Comparison of ENCODE assay signal across 9 mouse cellular contexts in genomic region chr9:66088411-66088810, GRCm38 (mm10). TPM values are rescaled to one million over a fixed set of nuclear protein-coding genes. Genes with fewer than 3 reads are reported as not detected.
DNase-seq lines count a peak whose midpoint lies in the region; ATAC-seq and TF ChIP-seq lines count a peak whose summit lies in the region.
"Had no signal": no experiment of that assay in that cellular context is flagged by ENCODE, and none has a peak within 500 bp of the region (broad histone marks: within the 10 kb centered on the region; RNA-seq: fewer than 3 reads in every experiment).

No protein-coding gene starts in this region.

- 0 out of 2 replicates have a peak, but pooled peaks cover 2% of the 10 kb centered on the region for H3K4me1 ChIP-seq in hindbrain, embryonic 11.5 days (replicated peaks; ENCODE audit: control insufficient read depth, insufficient read depth, low read length)
- H3K4me1 ChIP-seq in hindbrain, embryonic 13.5 days (replicated peaks), result no peaks in the 10 kb centered on the region
- no peaks in the 10 kb centered on the region for H3K4me1 ChIP-seq in ES-Bruce4 (ENCODE audit: control insufficient read depth, insufficient read depth, low read length)
- H3K4me1 ChIP-seq in limb, embryonic 11.5 days (ENCODE audit: control insufficient read depth, insufficient read depth, low read length), result peaks cover 2% of the 10 kb centered on the region
- H3K4me1 ChIP-seq in neural tube, embryonic 11.5 days (ENCODE audit: control insufficient read depth, insufficient read depth, low read length), result no peaks in the 10 kb centered on the region
- H3K4me1 ChIP-seq: neural tube, embryonic 12.5 days had no signal

- no peak for ATAC-seq in hindbrain, embryonic 11.5 days (ENCODE audit: low FRiP score)
- ATAC-seq in hindbrain, embryonic 13.5 days (ENCODE audit: low FRiP score), result no peak
- no peak for ATAC-seq in limb, embryonic 11.5 days (ENCODE audit: insufficient number of reproducible peaks, low FRiP score, low TSS enrichment, low read depth)
- ATAC-seq in neural tube, embryonic 11.5 days (ENCODE audit: insufficient read depth, low FRiP score, low TSS enrichment), result no peak
- ATAC-seq in activated CD4-positive, CD25-positive, alpha-beta regulatory T cell, adult 4 months, result no peak

- peaks cover 7% of the 10 kb centered on the region; the same call in 1 of the 2 replicates for H3K36me3 ChIP-seq in hindbrain, embryonic 11.5 days (ENCODE audit: control insufficient read depth, insufficient read depth, low read length)
- peaks cover 73% of the 10 kb centered on the region for H3K36me3 ChIP-seq in hindbrain, embryonic 13.5 days
- H3K36me3 ChIP-seq in ES-Bruce4 (ENCODE audit: control insufficient read depth, insufficient read depth, low read length, poor library complexity, severe bottlenecking), result no peaks in the 10 kb centered on the region
- H3K36me3 ChIP-seq in limb, embryonic 11.5 days (ENCODE audit: control insufficient read depth, insufficient read depth, low read length), result peaks cover 17% of the 10 kb centered on the region
- peaks cover 24% of the 10 kb centered on the region for H3K36me3 ChIP-seq in neural tube, embryonic 11.5 days (ENCODE audit: control insufficient read depth, insufficient read depth, low read length)

- no peaks in the 10 kb centered on the region for H3K27me3 ChIP-seq in hindbrain, embryonic 11.5 days (ENCODE audit: control insufficient read depth, insufficient read depth, low read length)
- no peaks in the 10 kb centered on the region for H3K27me3 ChIP-seq in hindbrain, embryonic 13.5 days
- no peaks in the 10 kb centered on the region for H3K27me3 ChIP-seq in ES-Bruce4 (ENCODE audit: control insufficient read depth, insufficient read depth, low read length, poor library complexity, severe bottlenecking)
- H3K27me3 ChIP-seq in limb, embryonic 11.5 days (ENCODE audit: control insufficient read depth, insufficient read depth, low read length), result no peaks in the 10 kb centered on the region
- no peaks in the 10 kb centered on the region for H3K27me3 ChIP-seq in neural tube, embryonic 11.5 days (ENCODE audit: control insufficient read depth, insufficient read depth, low read length)
- H3K27me3 ChIP-seq: neural tube, embryonic 12.5 days had no signal

- H3K9ac ChIP-seq in hindbrain, embryonic 11.5 days (ENCODE audit: low read depth, low read length), result no peak overlapping the region
- no peak overlapping the region for H3K9ac ChIP-seq in hindbrain, embryonic 13.5 days
- H3K9ac ChIP-seq in ES-Bruce4 (ENCODE audit: low read depth, poor library complexity, severe bottlenecking), result no peak overlapping the region
- H3K9ac ChIP-seq in limb, embryonic 11.5 days (ENCODE audit: low read length), result no peak overlapping the region
- H3K9ac ChIP-seq in neural tube, embryonic 11.5 days (ENCODE audit: low read length), result no peak overlapping the region
- H3K9ac ChIP-seq: neural tube, embryonic 12.5 days had no signal

- H3K27ac ChIP-seq in hindbrain, embryonic 11.5 days (ENCODE audit: low read depth, low read length), result no peak overlapping the region
- H3K27ac ChIP-seq in hindbrain, embryonic 13.5 days, result no peak overlapping the region
- H3K27ac ChIP-seq in ES-Bruce4 (ENCODE audit: insufficient read depth, low read length), result no peak overlapping the region
- H3K27ac ChIP-seq in limb, embryonic 11.5 days (replicated peaks; ENCODE audit: low read depth, low read length), result no peak overlapping the region
- no peak overlapping the region for H3K27ac ChIP-seq in neural tube, embryonic 11.5 days (ENCODE audit: low read depth, low read length)
- H3K27ac ChIP-seq: neural tube, embryonic 12.5 days had no signal

- no peaks in the 10 kb centered on the region for H3K9me3 ChIP-seq in hindbrain, embryonic 11.5 days (ENCODE audit: control insufficient read depth, low read length)
- H3K9me3 ChIP-seq in hindbrain, embryonic 13.5 days, result no peaks in the 10 kb centered on the region
- H3K9me3 ChIP-seq in ES-Bruce4 (replicated peaks; ENCODE audit: control insufficient read depth, insufficient read depth, low read length, poor library complexity, severe bottlenecking), result no peaks in the 10 kb centered on the region
- H3K9me3 ChIP-seq in limb, embryonic 11.5 days (ENCODE audit: control insufficient read depth, low read length), result no peaks in the 10 kb centered on the region
- H3K9me3 ChIP-seq in neural tube, embryonic 11.5 days (ENCODE audit: control insufficient read depth, low read length), result no peaks in the 10 kb centered on the region
- H3K9me3 ChIP-seq: neural tube, embryonic 12.5 days had no signal

- no peak overlapping the region for H3K4me3 ChIP-seq in hindbrain, embryonic 11.5 days (ENCODE audit: low read depth, low read length)
- H3K4me3 ChIP-seq in hindbrain, embryonic 13.5 days, result no peak overlapping the region
- no peak overlapping the region for H3K4me3 ChIP-seq in ES-Bruce4 (ENCODE audit: low read depth, low read length)
- no peak overlapping the region for H3K4me3 ChIP-seq in limb, embryonic 11.5 days (ENCODE audit: low read depth, low read length)
- no peak overlapping the region for H3K4me3 ChIP-seq in neural tube, embryonic 11.5 days (ENCODE audit: low read depth, low read length)
- H3K4me3 ChIP-seq: neural tube, embryonic 12.5 days had no signal

- no peak overlapping the region for H3K4me2 ChIP-seq in hindbrain, embryonic 11.5 days (replicated peaks; ENCODE audit: low read depth, low read length)
- H3K4me2 ChIP-seq in hindbrain, embryonic 13.5 days, result no peak overlapping the region
- no peak overlapping the region for H3K4me2 ChIP-seq in limb, embryonic 11.5 days (ENCODE audit: low read depth, severe bottlenecking)
- no peak overlapping the region for H3K4me2 ChIP-seq in neural tube, embryonic 11.5 days (ENCODE audit: low read depth)
- H3K4me2 ChIP-seq: neural tube, embryonic 12.5 days had no signal

- DNase-seq in hindbrain, embryonic 11.5 days (ENCODE audit: low spot score), result peak; percentile 61
- DNase-seq in adrenal gland, postnatal 25 days, result peak; percentile 62
- peak; percentile 62 for DNase-seq in gastrocnemius, postnatal 10 days
- peak; percentile 59 for DNase-seq in limb, embryonic 11.5 days (ENCODE audit: low spot score)
- peak; percentile 44 for DNase-seq in neural tube, embryonic 11.5 days (ENCODE audit: low spot score)

- TF ChIP-seq CTCF in ES-Bruce4 (IDR thresholded peaks at IDR 0.05; ENCODE audit: low read depth, low read length), result peak; percentile 89

- TF ChIP-seq EP300 in ES-Bruce4 (IDR thresholded peaks at IDR 0.05; ENCODE audit: insufficient read depth, low read depth, low read length), result no peak

- WGBS in hindbrain, embryonic 11.5 days, result 31% methylated on average over 4 of the region's 4 CpGs
- WGBS in hindbrain, embryonic 13.5 days, result 48% methylated on average over 4 of the region's 4 CpGs
- WGBS in limb, embryonic 11.5 days, result 67% methylated on average over 4 of the region's 4 CpGs
- 46% methylated on average over 4 of the region's 4 CpGs for WGBS in neural tube, embryonic 11.5 days

- TF ChIP-seq POLR2A in ES-Bruce4 (IDR thresholded peaks at IDR 0.05; ENCODE audit: insufficient read depth, low read length), result no peak

RNA-seq across cellular contexts. Expression of gene Snx22, which starts 18.9 kb away (rescaled TPM):
- 2.7 and 2.9 TPM in 2 replicates for polyA plus RNA-seq in hindbrain, embryonic 11.5 days (2014; fragmentation: Nextera tagmentation; extraction: Ambion mirVana)
- polyA plus RNA-seq in hindbrain, embryonic 13.5 days (2015; fragmentation: Nextera tagmentation; extraction: Ambion mirVana), result 6.9 and 8.0 TPM in 2 replicates
- 0.38 and 0.39 TPM in 2 replicates for polyA plus RNA-seq in ES-Bruce4 (2011; ENCODE audit: insufficient read depth, insufficient read length, low read depth, missing spikeins)
- 0.30 and 0.95 TPM in 2 replicates for total RNA-seq in adrenal gland, postnatal 25 days (2021)
- 1 to 10 TPM in 1 of 2 experiments, under 1 TPM in 1; 0.80 to 1.4 TPM for total RNA-seq in gastrocnemius, postnatal 10 days (2021)
- 2.3 and 2.9 TPM in 2 replicates for polyA plus RNA-seq in limb, embryonic 11.5 days (2014; fragmentation: Nextera tagmentation; extraction: Ambion mirVana)
- polyA plus RNA-seq in neural tube, embryonic 11.5 days (2014; fragmentation: Nextera tagmentation; extraction: Ambion mirVana), result 3.4 and 4.9 TPM in 2 replicates
- 1 to 10 TPM in 1 of 2 experiments, under 1 TPM in 1; 0.79 to 2.5 TPM for polyA plus RNA-seq in activated CD4-positive, CD25-positive, alpha-beta regulatory T cell, adult 4 months (2017; shearing (Covaris generic))

RNA-seq across cellular contexts. Expression of gene Ppib, which starts 28.4 kb away (rescaled TPM):
- 512 and 515 TPM in 2 replicates for polyA plus RNA-seq in hindbrain, embryonic 11.5 days (2014; fragmentation: Nextera tagmentation; extraction: Ambion mirVana)
- polyA plus RNA-seq in hindbrain, embryonic 13.5 days (2015; fragmentation: Nextera tagmentation; extraction: Ambion mirVana), result 376 and 380 TPM in 2 replicates
- polyA plus RNA-seq in ES-Bruce4 (2011; ENCODE audit: insufficient read depth, insufficient read length, low read depth, missing spikeins), result 287 and 289 TPM in 2 replicates
- 297 and 304 TPM in 2 replicates for total RNA-seq in adrenal gland, postnatal 25 days (2021)
- 100 to 1,000 TPM; 204 to 237 TPM for total RNA-seq in gastrocnemius, postnatal 10 days (2021)
- 523 and 551 TPM in 2 replicates for polyA plus RNA-seq in limb, embryonic 11.5 days (2014; fragmentation: Nextera tagmentation; extraction: Ambion mirVana)
- polyA plus RNA-seq in neural tube, embryonic 11.5 days (2014; fragmentation: Nextera tagmentation; extraction: Ambion mirVana), result 517 and 527 TPM in 2 replicates
- polyA plus RNA-seq in activated CD4-positive, CD25-positive, alpha-beta regulatory T cell, adult 4 months (2017; shearing (Covaris generic)), result 100 to 1,000 TPM; 542 to 636 TPM

RNA-seq across cellular contexts. Expression of gene Snx1, which starts 38.0 kb away (rescaled TPM):
- 127 and 140 TPM in 2 replicates for polyA plus RNA-seq in hindbrain, embryonic 11.5 days (2014; fragmentation: Nextera tagmentation; extraction: Ambion mirVana)
- polyA plus RNA-seq in hindbrain, embryonic 13.5 days (2015; fragmentation: Nextera tagmentation; extraction: Ambion mirVana), result 90.2 and 93.1 TPM in 2 replicates
- polyA plus RNA-seq in ES-Bruce4 (2011; ENCODE audit: insufficient read depth, insufficient read length, low read depth, missing spikeins), result 34.7 and 34.8 TPM in 2 replicates
- 102 and 125 TPM in 2 replicates for total RNA-seq in adrenal gland, postnatal 25 days (2021)
- 10 to 100 TPM; 36.4 to 42.5 TPM for total RNA-seq in gastrocnemius, postnatal 10 days (2021)
- 123 and 127 TPM in 2 replicates for polyA plus RNA-seq in limb, embryonic 11.5 days (2014; fragmentation: Nextera tagmentation; extraction: Ambion mirVana)
- polyA plus RNA-seq in neural tube, embryonic 11.5 days (2014; fragmentation: Nextera tagmentation; extraction: Ambion mirVana), result 127 and 131 TPM in 2 replicates
- 10 to 100 TPM; 71.4 to 82.3 TPM for polyA plus RNA-seq in activated CD4-positive, CD25-positive, alpha-beta regulatory T cell, adult 4 months (2017; shearing (Covaris generic))

RNA-seq across cellular contexts. Expression of gene Ciao2a, which starts 38.0 kb away (rescaled TPM):
- polyA plus RNA-seq in hindbrain, embryonic 11.5 days (2014; fragmentation: Nextera tagmentation; extraction: Ambion mirVana), result 144 and 146 TPM in 2 replicates
- 91.2 and 94.1 TPM in 2 replicates for polyA plus RNA-seq in hindbrain, embryonic 13.5 days (2015; fragmentation: Nextera tagmentation; extraction: Ambion mirVana)
- 30.0 and 37.4 TPM in 2 replicates for polyA plus RNA-seq in ES-Bruce4 (2011; ENCODE audit: insufficient read depth, insufficient read length, low read depth, missing spikeins)
- total RNA-seq in adrenal gland, postnatal 25 days (2021), result 75.1 and 83.5 TPM in 2 replicates
- 10 to 100 TPM; 39.6 to 46.0 TPM for total RNA-seq in gastrocnemius, postnatal 10 days (2021)
- 177 and 178 TPM in 2 replicates for polyA plus RNA-seq in limb, embryonic 11.5 days (2014; fragmentation: Nextera tagmentation; extraction: Ambion mirVana)
- polyA plus RNA-seq in neural tube, embryonic 11.5 days (2014; fragmentation: Nextera tagmentation; extraction: Ambion mirVana), result 126 and 131 TPM in 2 replicates
- 100 to 1,000 TPM; 180 to 193 TPM for polyA plus RNA-seq in activated CD4-positive, CD25-positive, alpha-beta regulatory T cell, adult 4 months (2017; shearing (Covaris generic))
